Mouse (Mus musculus) CD4-positive, CD25-positive, alpha-beta regulatory T cell, adult 2 months (primary cell): Measurements from ENCODE around the gene Ankrd53.

Source experiments
- DNase-seq: peaks from one replicate; pipeline ENCODE4 v3.0.0-alpha.2; 2012; ENCODE audit warnings: low read depth, low spot score

Ankrd53 gene

GRCm38 (mm10) chr6:83762344-83762743, at the start of gene Ankrd53:
Gene Ankrd53, plus strand, starts transcription at chr6:83762644.
- DNase-seq = no peak

GRCm38 (mm10) chr6:83713271-83714136, 48.9 kb upstream of the Ankrd53 start:
- no peak for DNase-seq

DNA sequence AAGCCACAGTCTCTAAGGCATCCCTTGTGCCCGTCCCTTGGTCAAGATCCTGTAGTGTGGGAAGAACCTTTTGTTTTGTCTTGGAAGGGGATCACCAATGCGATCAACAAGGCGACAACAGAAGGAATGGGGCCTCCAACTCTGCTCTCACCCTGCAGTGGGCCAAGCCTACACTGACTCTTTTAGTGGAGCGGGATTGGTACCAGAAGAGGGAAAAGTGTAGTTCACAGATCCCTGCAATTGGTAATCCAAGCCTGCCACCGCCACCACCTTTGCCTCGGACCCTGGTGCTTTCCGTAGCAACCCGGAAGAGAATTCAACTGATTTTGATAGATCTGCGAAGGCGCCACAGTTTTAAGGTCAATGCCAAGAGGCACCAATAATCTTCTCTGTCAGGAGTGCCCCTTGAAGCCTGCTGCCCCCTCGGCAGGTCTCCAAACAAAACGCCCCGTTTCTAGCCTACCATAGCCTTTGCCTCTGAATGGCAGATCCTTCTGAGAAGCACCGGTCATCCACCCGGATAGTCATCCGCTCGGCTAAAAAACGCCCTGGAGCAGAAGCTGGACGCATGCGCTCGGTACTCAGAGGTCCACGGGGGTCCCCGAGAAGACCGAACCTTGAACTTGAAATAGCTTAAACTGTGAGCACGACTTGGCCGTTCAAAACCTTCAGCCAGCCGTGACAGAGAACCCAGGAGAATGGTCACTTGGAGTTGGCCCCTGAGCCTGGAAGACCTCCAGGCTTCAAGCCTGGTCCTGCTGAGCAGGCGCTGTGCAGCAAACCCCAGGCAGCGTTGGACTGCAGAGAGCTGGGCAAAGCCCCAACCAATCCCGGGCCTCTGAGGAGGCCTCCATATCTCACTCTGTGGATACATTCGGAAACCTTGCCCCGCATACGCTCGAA, 48.0 kb upstream of the Ankrd53 start:
- no peak for DNase-seq

GRCm38 (mm10) chr6:83715461-83716196, 46.8 kb upstream of the Ankrd53 start:
- no peak for DNase-seq

DNA sequence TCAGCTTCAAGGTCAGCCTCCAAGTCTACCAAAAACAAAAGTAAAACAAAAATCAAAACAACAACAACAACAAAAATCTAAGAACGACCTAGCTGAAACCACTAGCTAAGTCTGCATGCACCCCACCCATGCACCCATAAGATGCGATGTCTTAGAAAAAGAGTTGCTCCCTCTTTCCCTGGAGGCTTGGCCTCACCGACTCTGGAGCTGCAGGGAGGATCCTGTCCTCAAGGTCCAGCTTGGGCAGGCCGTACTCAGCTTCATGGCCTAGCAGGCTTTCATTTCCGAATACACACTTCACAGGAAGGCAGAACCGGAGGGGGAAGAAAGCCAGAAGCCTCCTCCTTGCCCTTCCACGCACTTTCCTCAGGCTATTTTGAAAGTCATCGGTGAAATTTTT, 45.4 kb upstream of the Ankrd53 start:
- no peak for DNase-seq

GRCm38 (mm10) chr6:83722526-83722925, 39.9 kb upstream of the Ankrd53 start:
- no peak for DNase-seq

GRCm38 (mm10) chr6:83727178-83727577, 35.3 kb upstream of the Ankrd53 start:
- DNase-seq = peak; percentile 39

GRCm38 (mm10) chr6:83728488-83728887, 34.0 kb upstream of the Ankrd53 start:
- peak; percentile 58 for DNase-seq

- no peak for DNase-seq
These were observed 33.0 kb upstream of the Ankrd53 start for GRCm38 (mm10) chr6:83729350-83729970.

DNA sequence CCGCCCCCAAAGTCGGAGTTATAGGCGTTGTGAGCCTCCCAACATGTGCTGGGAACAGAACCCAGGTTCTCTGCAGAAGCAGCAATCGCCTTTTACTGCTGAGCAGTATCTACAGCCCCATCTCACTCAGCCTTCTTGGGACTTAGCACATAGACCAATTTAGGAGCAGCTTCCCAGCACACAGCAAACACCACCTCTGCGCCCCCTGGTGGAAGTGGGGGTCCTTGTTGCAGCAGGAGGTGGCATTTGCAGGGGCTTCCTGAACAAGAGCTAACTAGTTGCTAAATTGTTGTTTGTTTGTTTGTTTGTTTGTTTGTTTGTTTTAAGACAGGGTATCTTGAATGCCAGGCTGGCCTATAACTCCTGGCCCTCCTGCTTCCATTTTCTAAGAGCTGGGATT, 31.3 kb upstream of the Ankrd53 start:
- DNase-seq = peak; percentile 85

GRCm38 (mm10) chr6:83737311-83737710, 25.1 kb upstream of the Ankrd53 start:
- no peak for DNase-seq

DNA sequence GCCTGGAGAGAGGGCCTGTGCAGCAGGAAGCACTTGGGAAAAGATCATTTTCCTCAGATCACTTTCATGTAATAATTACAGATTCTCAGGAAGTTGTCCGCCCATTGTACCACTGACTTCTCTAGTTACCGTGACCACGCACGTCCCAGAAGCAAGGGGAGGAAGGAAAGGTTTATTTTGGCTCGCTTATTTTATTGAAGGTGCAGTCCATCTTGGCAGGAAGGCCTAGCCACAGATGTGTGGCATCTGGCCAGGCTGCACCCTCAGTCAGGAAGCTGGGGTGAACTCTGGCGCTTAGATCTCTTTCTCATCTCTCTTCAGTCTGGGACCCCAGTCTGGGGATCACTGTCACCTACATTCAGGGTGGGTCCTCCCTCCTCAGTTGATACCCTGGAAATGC, 23.8 kb upstream of the Ankrd53 start:
- DNase-seq = no peak

DNA sequence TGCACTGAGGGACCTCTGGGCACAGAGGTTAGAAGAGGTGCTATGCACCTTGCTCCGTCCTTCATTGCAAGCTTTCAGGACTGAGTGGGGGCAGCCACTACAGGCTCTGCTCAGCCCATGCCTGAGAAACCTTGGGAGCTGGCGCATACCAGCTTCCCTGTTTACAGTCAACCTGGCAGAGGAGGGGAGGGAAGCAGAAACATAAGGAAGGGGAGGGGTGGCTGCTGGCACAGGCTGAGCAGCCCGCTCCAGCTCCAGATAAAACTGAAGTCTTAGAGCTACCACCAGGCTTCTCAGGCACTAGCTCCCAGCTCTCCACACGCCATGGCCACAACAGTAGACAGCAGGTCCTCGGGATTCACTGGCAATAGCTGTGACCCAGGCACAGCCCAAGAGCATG, 19.7 kb upstream of the Ankrd53 start, which contains the start of gene Atp6v1b1:
Atp6v1b1 (plus strand) TSS at position 230 of the 400 bp plus-strand sequence.
- DNase-seq = no peak

DNA sequence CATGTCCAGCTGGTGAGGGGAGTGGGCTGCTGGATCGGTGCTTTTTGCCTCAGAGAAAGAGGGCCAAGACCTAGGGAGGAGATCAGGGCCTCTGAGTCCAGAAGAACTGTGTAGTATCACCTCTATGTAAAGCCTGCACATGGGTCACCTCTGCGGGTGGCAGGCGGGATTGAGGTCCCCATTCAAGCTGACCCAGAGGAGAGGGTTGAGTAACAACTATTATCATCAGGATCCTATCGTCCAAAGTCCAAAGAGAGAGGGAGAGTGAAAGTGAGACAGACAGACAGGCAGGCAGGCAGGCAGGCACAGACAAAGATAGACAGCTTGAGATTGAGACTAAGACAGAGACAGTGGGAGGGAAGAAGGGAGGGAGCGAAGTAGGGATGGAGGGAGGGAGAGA, 19.2 kb upstream of the Ankrd53 start:
- DNase-seq = no peak

- no peak for DNase-seq
These were observed 18.3 kb upstream of the Ankrd53 start for GRCm38 (mm10) chr6:83744126-83744525.

GRCm38 (mm10) chr6:83744557-83744956, 17.9 kb upstream of the Ankrd53 start:
- DNase-seq = no peak

DNA sequence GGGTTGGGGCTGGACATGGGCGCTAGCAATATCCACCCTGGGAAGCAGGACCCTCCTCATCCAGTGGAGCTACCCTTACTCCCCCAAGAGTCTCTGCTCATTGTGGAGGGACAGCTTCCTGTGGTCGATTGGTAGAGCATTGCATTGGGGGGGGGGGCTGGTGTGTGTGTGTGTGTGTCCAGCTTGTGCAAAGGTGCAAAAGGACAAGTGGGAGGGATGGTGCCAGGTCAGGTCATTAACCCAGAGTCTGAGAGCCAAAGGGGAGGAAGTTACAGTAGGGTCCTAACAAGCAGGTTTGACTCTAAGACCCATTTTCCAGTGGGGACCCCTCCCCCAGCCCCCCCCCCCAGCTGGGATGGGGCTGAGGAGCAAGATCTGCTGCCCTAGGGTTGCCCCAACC, 17.0 kb upstream of the Ankrd53 start:
- DNase-seq = no peak

DNA sequence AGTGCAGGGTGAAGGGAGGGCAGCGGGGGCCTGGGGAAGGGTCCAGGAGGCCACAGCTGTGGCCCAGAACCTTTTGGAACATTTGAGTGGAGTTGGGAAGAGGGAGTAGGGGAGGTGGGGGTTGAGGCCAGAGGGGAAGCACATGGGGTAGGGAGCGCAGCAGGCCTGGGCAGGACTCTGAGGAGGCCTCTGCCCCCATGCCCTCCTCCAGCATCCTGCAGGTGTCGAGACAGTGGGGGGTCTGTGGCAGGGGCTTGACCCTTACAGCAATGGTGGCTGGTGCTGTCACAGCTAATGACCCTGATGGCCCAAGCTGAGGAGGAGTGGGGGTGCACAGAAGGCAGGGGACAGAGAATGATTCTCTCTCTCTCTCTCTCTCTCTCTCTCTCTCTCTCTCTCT, 13.2 kb upstream of the Ankrd53 start:
- DNase-seq = no peak

- DNase-seq = peak; percentile 74
These were observed 12.2 kb upstream of the Ankrd53 start for GRCm38 (mm10) chr6:83750171-83750684.

- DNase-seq = no peak
These were observed 6.4 kb upstream of the Ankrd53 start for GRCm38 (mm10) chr6:83756051-83756450.

- peak; percentile 38 for DNase-seq
These were observed 512 bp downstream of the Ankrd53 start for GRCm38 (mm10) chr6:83762880-83763431.
